Mouse (Mus musculus): Measurements from ENCODE around the gene Eya2. TPM values are rescaled to one million over a fixed set of nuclear protein-coding genes. Genes with fewer than 3 reads are reported as not detected.

The Eya2 gene
- polyA plus RNA-seq, 1 experiment from 2014 or later = 6.9 TPM

DNA sequence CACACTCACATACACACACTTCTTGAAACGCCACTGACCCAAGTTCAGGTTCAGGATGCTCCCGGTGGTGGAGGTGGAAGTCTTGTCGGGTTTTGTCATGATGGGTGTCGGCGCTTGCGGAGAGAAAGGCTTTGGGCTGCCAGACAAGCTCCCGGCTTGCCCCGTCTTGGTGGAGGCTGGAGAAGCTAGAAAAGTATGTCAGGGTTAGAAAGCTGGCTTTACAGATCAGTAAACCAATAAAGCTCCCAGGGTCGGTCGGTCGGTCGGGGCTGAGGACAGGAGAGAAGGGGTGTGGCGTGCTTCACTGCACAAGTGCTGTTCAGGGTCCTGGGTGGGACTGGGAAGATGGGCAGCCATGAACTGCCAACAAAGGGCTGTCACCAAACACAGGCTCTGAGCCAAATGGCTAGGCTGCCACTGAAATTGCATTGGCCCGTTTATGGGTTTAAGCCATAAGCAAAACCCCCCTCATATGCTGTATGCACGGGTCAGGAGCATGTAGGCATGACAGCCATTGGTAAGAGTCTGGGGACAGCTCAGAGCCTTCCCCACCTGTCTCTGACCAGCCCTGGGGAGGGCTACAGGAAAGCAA is 225.8 kb downstream of the Eya2 start:
- 69% methylated on average over 15 of the region's 15 CpGs for WGBS
- Histone ChIP-seq H3K27me3 (ENCODE audit: control insufficient read depth, insufficient read depth, low read depth, low read length) (no peaks in the 10 kb centered on the region), H3K36me3 (ENCODE audit: control insufficient read depth, insufficient read depth, low read length) (peaks cover 17% of the 10 kb centered on the region; the same call in 1 of the 2 replicates), H3K9ac (ENCODE audit: low read length) (no peak overlapping the region; the same call in 1 of the 2 replicates), H3K27ac (ENCODE audit: low read length) (no peak overlapping the region), H3K9me3 (ENCODE audit: control insufficient read depth, low read length) (no peaks in the 10 kb centered on the region), H3K4me2 (ENCODE audit: low read depth, low read length) (no peak overlapping the region), H3K4me3 (ENCODE audit: low read length) (no peak overlapping the region), H3K4me1 (replicated peaks; ENCODE audit: control insufficient read depth, insufficient read depth, low read length) (no peaks in the 10 kb centered on the region)
- no peak for ATAC-seq (ENCODE audit: low read depth)

Other genes with a start within 250 kb of the Eya2 start
- 1.1 and 1.9 TPM in 2 replicates for gene Zfp663, start 226.3 kb upstream of the Eya2 start, polyA plus RNA-seq (2015; fragmentation: Nextera tagmentation; extraction: Ambion mirVana)
- gene Zfp334, start 206.8 kb upstream of the Eya2 start, polyA plus RNA-seq (2015; fragmentation: Nextera tagmentation; extraction: Ambion mirVana) = 5.9 and 6.6 TPM in 2 replicates
- gene Ocstamp, start 194.6 kb upstream of the Eya2 start, polyA plus RNA-seq (2015; fragmentation: Nextera tagmentation; extraction: Ambion mirVana) = 0.18 TPM in 1 of 2 replicates, not detected in the other
- 0.57 and 0.80 TPM in 2 replicates for gene Slc13a3, start 121.8 kb upstream of the Eya2 start, polyA plus RNA-seq (2015; fragmentation: Nextera tagmentation; extraction: Ambion mirVana)
- gene Trp53rka, start 101.7 kb upstream of the Eya2 start, polyA plus RNA-seq (2015; fragmentation: Nextera tagmentation; extraction: Ambion mirVana) = 29.4 and 30.6 TPM in 2 replicates
- 12.7 and 13.1 TPM in 2 replicates for gene Slc2a10, start 91.2 kb upstream of the Eya2 start, polyA plus RNA-seq (2015; fragmentation: Nextera tagmentation; extraction: Ambion mirVana)